Mouse (Mus musculus) hindbrain, embryonic 15.5 days (tissue): ENCODE results near the gene Scnn1b. TPM values are rescaled to one million over a fixed set of nuclear protein-coding genes. Genes with fewer than 3 reads are reported as not detected.

Experiments
- ATAC-seq: fragments of 200-750 bp; cut with Nextera tagmentation; 2 replicates; pipeline ENCODE4 v1.8.0; 2017; ENCODE audit warnings: low read depth, moderate number of reproducible peaks, moderate TSS enrichment; ENCODE audit not compliant: low FRiP score
- H3K27ac ChIP-seq: fragments of 300-500 bp; sonication (generic); replicated peaks from 2 replicates; pipeline ENCODE4 v1.5.1; 2015; ENCODE audit warnings: mild to moderate bottlenecking, inconsistent platforms
- H3K27me3 ChIP-seq: fragments of 300-500 bp; sonication (generic); 2 replicates; pipeline ENCODE4 v1.6.1; 2015; ENCODE audit warnings: control low read depth, inconsistent platforms
- H3K36me3 ChIP-seq: fragments of 300-500 bp; sonication (generic); 2 replicates; pipeline ENCODE4 v1.6.1; 2015; ENCODE audit warnings: control low read depth, inconsistent platforms
- H3K4me1 ChIP-seq: fragments of 300-500 bp; sonication (generic); replicated peaks from 2 replicates; pipeline ENCODE4 v1.6.1; 2015; ENCODE audit warnings: control low read depth, inconsistent platforms
- H3K4me2 ChIP-seq: fragments of 300-500 bp; sonication (generic); 2 replicates; pipeline ENCODE4 v1.6.1; 2015; ENCODE audit warnings: moderate library complexity, mild to moderate bottlenecking, inconsistent platforms
- H3K4me3 ChIP-seq: fragments of 300-500 bp; sonication (generic); 2 replicates; pipeline ENCODE4 v1.5.1; 2015; ENCODE audit warnings: mild to moderate bottlenecking, inconsistent platforms
- H3K9ac ChIP-seq: fragments of 300-500 bp; sonication (generic); 2 replicates; pipeline ENCODE4 v1.6.1; 2015; ENCODE audit warnings: inconsistent platforms
- H3K9me3 ChIP-seq: fragments of 300-500 bp; sonication (generic); 2 replicates; pipeline ENCODE4 v1.6.1; 2016; ENCODE audit warnings: control low read depth, inconsistent platforms
- WGBS: fragments of 180-500 bp; shearing (Covaris S2); methylation state at CpG from one replicate; pipeline ENCODE4 v1.1.7; 2015; 5-methylcytosine and 5-hydroxymethylcytosine counted together
- polyA plus RNA-seq: library from polyadenylated mRNA; unstranded; fragments of >200 nt; fragmentation: Nextera tagmentation; extraction: Ambion mirVana; gene quantifications from 2 replicates; pipeline ENCODE4 v1.2.1, GENCODE M21; 2015

Scnn1b gene
- polyA plus RNA-seq, 1 experiment from 2014 or later = 0.12 TPM

- ATAC-seq = no peak
- no peak overlapping the region for H3K4me2 ChIP-seq
- WGBS = 86% methylated on average over 2 of the region's 2 CpGs
- no peaks in the 10 kb centered on the region for H3K9me3 ChIP-seq
- no peaks in the 10 kb centered on the region for H3K27me3 ChIP-seq
- peaks cover 6% of the 10 kb centered on the region; the same call in 1 of the 2 replicates for H3K36me3 ChIP-seq
- no peak overlapping the region for H3K9ac ChIP-seq
- no peak overlapping the region for H3K27ac ChIP-seq
- no peak overlapping the region for H3K4me3 ChIP-seq
- no peaks in the 10 kb centered on the region for H3K4me1 ChIP-seq
Observed at GRCm38 (mm10) chr7:121927882-121928281, 63.0 kb downstream of the Scnn1b start.

- H3K4me3 ChIP-seq = no peak overlapping the region
- H3K4me2 ChIP-seq = no peak overlapping the region
- 36% methylated on average over 7 of the region's 7 CpGs for WGBS
- peaks cover 6% of the 10 kb centered on the region; the same call in 1 of the 2 replicates for H3K36me3 ChIP-seq
- H3K9ac ChIP-seq = no peak overlapping the region
- H3K4me1 ChIP-seq = peaks cover 5% of the 10 kb centered on the region
- H3K27me3 ChIP-seq = no peaks in the 10 kb centered on the region
- no peaks in the 10 kb centered on the region for H3K9me3 ChIP-seq
- ATAC-seq = no peak
- H3K27ac ChIP-seq = no peak overlapping the region
Observed at GRCm38 (mm10) chr7:121931246-121931645, 66.4 kb downstream of the Scnn1b start.

GRCm38 (mm10) chr7:121933675-121934074 is 68.8 kb downstream of the Scnn1b start:
- Histone ChIP-seq H3K27ac (no peak overlapping the region), H3K9me3 (no peaks in the 10 kb centered on the region), H3K4me1 (peaks cover 26% of the 10 kb centered on the region), H3K36me3 (0 out of 2 replicates have a peak, but pooled peaks cover 3% of the 10 kb centered on the region), H3K4me3 (no peak overlapping the region), H3K27me3 (no peaks in the 10 kb centered on the region), H3K4me2 (no peak overlapping the region), H3K9ac (no peak overlapping the region)
- 81% methylated on average over 6 of the region's 6 CpGs for WGBS
- ATAC-seq = no peak

GRCm38 (mm10) chr7:121934346-121934745 is 69.5 kb downstream of the Scnn1b start:
- 0 out of 2 replicates have a peak, but pooled peaks cover 3% of the 10 kb centered on the region for H3K36me3 ChIP-seq
- WGBS = 85% methylated on average over 2 of the region's 2 CpGs
- H3K4me1 ChIP-seq = peaks cover 33% of the 10 kb centered on the region
- H3K4me2 ChIP-seq = no peak overlapping the region
- no peak overlapping the region for H3K9ac ChIP-seq
- H3K4me3 ChIP-seq = no peak overlapping the region
- H3K9me3 ChIP-seq = no peaks in the 10 kb centered on the region
- ATAC-seq = no peak
- no peaks in the 10 kb centered on the region for H3K27me3 ChIP-seq
- H3K27ac ChIP-seq = no peak overlapping the region

GRCm38 (mm10) chr7:121935906-121936794 is 71.3 kb downstream of the Scnn1b start:
- Histone ChIP-seq H3K4me3 (no peak overlapping the region), H3K27me3 (no peaks in the 10 kb centered on the region), H3K4me2 (no peak overlapping the region), H3K9me3 (no peaks in the 10 kb centered on the region), H3K9ac (no peak overlapping the region), H3K4me1 (peaks cover 35% of the 10 kb centered on the region), H3K27ac (0 out of 2 replicates have a peak overlapping the region, but pooled peaks have one; percentile 33), H3K36me3 (0 out of 2 replicates have a peak, but pooled peaks cover 3% of the 10 kb centered on the region)
- WGBS = 79% methylated on average over 12 of the region's 12 CpGs
- ATAC-seq = no peak

GRCm38 (mm10) chr7:121936861-121937630 is 72.2 kb downstream of the Scnn1b start:
- no peaks in the 10 kb centered on the region for H3K27me3 ChIP-seq
- peaks cover 35% of the 10 kb centered on the region for H3K4me1 ChIP-seq
- no peak overlapping the region for H3K4me3 ChIP-seq
- peak overlapping the region; percentile 50; the same call in 1 of the 2 replicates for H3K27ac ChIP-seq
- no peaks in the 10 kb centered on the region for H3K9me3 ChIP-seq
- WGBS = 50% methylated on average over 14 of the region's 14 CpGs
- no peak overlapping the region for H3K9ac ChIP-seq
- ATAC-seq = no peak
- no peak overlapping the region for H3K4me2 ChIP-seq
- H3K36me3 ChIP-seq = 0 out of 2 replicates have a peak, but pooled peaks cover 6% of the 10 kb centered on the region

- H3K9me3 ChIP-seq = no peaks in the 10 kb centered on the region
- H3K27ac ChIP-seq = 0 out of 2 replicates have a peak overlapping the region, but pooled peaks have one; percentile 50
- H3K4me2 ChIP-seq = no peak overlapping the region
- no peak overlapping the region for H3K9ac ChIP-seq
- WGBS = 72% methylated on average over 8 of the region's 8 CpGs
- no peaks in the 10 kb centered on the region for H3K27me3 ChIP-seq
- no peak overlapping the region for H3K4me3 ChIP-seq
- ATAC-seq = no peak
- peaks cover 11% of the 10 kb centered on the region; the same call in 1 of the 2 replicates for H3K36me3 ChIP-seq
- H3K4me1 ChIP-seq = peaks cover 35% of the 10 kb centered on the region
Observed at GRCm38 (mm10) chr7:121938124-121938891, 73.5 kb downstream of the Scnn1b start.

GRCm38 (mm10) chr7:121939244-121939643 is 74.4 kb downstream of the Scnn1b start:
- Histone ChIP-seq H3K9me3 (no peaks in the 10 kb centered on the region), H3K4me1 (peaks cover 35% of the 10 kb centered on the region), H3K4me2 (no peak overlapping the region), H3K36me3 (peaks cover 11% of the 10 kb centered on the region; the same call in 1 of the 2 replicates), H3K4me3 (no peak overlapping the region), H3K27me3 (no peaks in the 10 kb centered on the region), H3K27ac (no peak overlapping the region), H3K9ac (no peak overlapping the region)
- 42% methylated on average over 6 of the region's 6 CpGs for WGBS
- no peak for ATAC-seq

GRCm38 (mm10) chr7:121939729-121940128 is 74.9 kb downstream of the Scnn1b start:
- WGBS = 35% methylated on average over 4 of the region's 4 CpGs

GRCm38 (mm10) chr7:121941016-121941415 is 76.2 kb downstream of the Scnn1b start:
- Histone ChIP-seq H3K4me1 (peaks cover 30% of the 10 kb centered on the region), H3K4me2 (no peak overlapping the region), H3K4me3 (no peak overlapping the region), H3K36me3 (peaks cover 11% of the 10 kb centered on the region; the same call in 1 of the 2 replicates), H3K9ac (no peak overlapping the region), H3K27ac (no peak overlapping the region), H3K9me3 (no peaks in the 10 kb centered on the region), H3K27me3 (no peaks in the 10 kb centered on the region)
- no peak for ATAC-seq
- 85% methylated on average over 3 of the region's 3 CpGs for WGBS

More at GRCm38 (mm10) chr7:121939729-121940128, 74.9 kb downstream of the Scnn1b start:
- no peak overlapping the region for H3K4me2 ChIP-seq
- ATAC-seq = 0 out of 2 replicates have a peak, but pooled peaks have one; percentile 51
- no peak overlapping the region for H3K4me3 ChIP-seq
- peaks cover 11% of the 10 kb centered on the region; the same call in 1 of the 2 replicates for H3K36me3 ChIP-seq
- H3K27ac ChIP-seq = 0 out of 2 replicates have a peak overlapping the region, but pooled peaks have one; percentile 21
- no peak overlapping the region for H3K9ac ChIP-seq
- no peaks in the 10 kb centered on the region for H3K27me3 ChIP-seq
- H3K4me1 ChIP-seq = peaks cover 35% of the 10 kb centered on the region
- H3K9me3 ChIP-seq = no peaks in the 10 kb centered on the region

GRCm38 (mm10) chr7:121941640-121942039 is 76.8 kb downstream of the Scnn1b start:
- H3K4me2 ChIP-seq = no peak overlapping the region
- no peak overlapping the region for H3K4me3 ChIP-seq
- no peak overlapping the region for H3K9ac ChIP-seq
- 92% methylated on average over 3 of the region's 3 CpGs for WGBS
- H3K27ac ChIP-seq = no peak overlapping the region
- ATAC-seq = no peak
- H3K27me3 ChIP-seq = no peaks in the 10 kb centered on the region
- peaks cover 11% of the 10 kb centered on the region; the same call in 1 of the 2 replicates for H3K36me3 ChIP-seq
- H3K4me1 ChIP-seq = peaks cover 25% of the 10 kb centered on the region
- no peaks in the 10 kb centered on the region for H3K9me3 ChIP-seq
